Mouse (Mus musculus): ENCODE data around the gene Morn1.

Gene Morn1

DNA sequence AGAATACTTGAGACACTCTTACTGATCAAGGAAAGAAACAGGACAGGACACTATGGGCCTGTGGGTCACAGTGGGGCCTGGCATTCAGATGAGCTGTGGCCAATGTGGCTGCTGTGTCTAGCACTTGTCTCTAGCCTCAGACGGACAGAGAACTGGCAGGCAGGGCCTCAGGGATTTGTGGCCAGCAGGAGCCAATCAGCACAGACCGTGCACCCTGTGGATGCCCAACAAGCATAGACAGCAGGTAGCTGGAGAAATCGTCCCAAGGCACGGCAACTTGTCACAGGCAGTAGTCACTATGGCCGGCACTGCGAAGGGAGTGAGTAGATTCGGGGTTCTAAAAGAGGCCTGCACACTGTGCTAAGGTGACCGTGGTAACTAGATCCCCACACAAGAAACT, 77.3 kb downstream of the Morn1 start:
- DNase-seq, result no peak

DNA sequence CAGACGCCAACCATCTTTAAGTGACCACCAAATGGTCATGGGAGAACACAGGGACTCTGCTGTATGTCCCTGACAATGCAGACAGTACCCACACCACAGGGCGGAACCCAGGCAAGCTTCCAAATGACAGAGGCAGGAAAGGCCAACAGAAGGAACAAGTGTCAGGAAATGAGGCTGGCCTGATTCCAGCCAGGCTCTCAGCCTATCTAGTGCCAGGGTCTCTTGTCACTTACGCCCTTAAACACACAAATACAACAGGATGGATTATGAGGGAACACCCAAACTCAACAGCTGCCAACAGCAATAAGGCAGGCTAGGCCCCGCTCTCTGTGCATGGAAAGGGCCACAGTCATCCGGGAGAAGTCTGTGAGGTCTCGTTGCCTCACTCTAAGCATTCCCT, 78.2 kb downstream of the Morn1 start:
- DNase-seq, result peak; percentile 90

DNA sequence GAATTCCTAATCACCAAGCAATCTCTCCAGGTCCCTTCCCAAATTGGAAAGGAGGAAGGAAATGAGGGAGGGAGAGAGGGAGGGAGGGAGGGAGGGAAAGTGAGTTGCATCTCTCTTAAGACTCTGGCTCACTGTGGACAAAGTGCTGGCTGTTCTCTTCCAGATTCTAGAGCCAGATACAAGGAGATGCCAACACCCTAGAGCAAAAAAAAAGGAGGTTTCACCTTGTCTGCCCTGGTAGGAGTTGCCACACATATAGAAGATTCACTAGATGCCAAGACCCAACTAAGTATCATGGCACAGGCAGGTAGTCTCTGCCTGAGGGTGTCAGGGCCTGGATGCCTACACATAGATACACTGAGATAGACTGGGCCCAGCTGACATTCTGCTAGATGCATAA, 79.5 kb downstream of the Morn1 start:
- no peak for DNase-seq

DNA sequence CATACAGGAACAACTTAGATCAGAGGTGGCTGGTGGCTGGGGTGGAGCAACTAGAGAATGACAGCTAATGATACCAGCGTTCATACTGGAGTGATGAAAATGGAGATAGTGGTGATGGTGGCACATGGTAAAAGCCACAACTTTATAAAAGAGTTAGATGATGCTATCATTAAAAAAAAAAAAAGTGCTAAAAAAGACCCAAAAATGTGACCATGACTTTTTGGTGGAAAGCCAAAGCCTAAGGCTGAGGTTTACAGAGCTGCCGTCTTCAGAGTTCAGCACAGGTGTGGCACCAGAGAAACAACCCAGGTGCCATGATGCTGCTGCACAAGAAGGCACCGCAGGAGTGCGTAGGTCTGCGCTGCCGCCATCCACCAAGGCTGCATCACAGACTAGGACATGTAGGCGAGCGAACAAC, 82.5 kb downstream of the Morn1 start:
- DNase-seq, result no peak

DNA sequence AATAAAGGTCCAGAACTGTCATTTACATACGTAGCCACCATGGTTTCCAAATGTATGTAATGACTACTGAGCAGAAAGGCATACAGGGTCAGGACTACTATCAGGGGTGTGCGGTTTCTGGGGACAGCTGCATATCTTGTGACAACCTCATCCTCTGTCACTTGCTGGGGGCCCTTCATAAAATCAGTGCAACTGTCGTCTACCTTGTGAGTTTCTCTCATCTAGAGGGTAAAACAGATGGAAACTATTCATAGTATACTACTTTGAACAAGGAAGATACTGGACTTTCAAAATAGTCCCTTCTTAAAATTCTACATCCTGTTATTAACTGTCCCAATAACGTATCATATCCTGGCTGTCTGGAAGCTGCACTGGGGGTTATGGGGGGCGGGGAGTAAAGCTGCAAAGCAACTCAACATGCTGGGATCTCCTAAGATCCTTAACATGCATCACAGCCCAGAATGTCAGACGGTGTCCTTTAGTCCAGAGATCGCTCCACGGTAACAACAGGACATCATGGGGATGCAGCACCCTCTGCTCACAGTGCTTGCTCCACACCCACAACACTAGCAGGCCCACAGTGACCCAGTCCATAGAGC, 84.3 kb downstream of the Morn1 start:
- no peak for DNase-seq

DNA sequence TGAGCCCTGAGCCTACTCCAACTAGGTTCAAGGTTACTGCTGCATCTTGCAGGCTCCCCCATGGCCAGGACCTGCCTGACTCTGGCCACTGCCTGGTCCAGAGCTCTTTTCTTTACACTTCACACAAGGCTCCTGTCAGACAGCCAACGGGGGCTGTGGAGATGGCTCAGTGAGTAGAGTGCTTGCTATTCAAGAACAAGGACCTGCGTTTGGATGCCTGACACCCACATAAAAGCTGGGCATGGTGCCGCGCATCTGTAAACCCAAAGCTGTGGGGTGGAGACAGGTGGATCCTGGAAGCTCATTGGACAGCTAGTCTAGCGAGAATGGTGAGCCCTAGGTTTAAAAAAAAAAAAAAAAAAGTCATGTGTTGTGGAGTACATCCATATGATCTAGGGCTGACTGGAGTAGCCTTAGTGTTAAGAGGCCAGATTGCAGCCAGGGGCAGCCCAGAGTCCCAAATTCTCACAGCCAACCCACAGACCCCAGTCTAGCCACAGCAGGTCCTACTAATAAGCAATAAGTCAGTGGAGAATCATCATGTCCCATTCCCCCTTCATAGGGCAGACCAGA, 85.7 kb downstream of the Morn1 start:
- no peak for DNase-seq

DNA sequence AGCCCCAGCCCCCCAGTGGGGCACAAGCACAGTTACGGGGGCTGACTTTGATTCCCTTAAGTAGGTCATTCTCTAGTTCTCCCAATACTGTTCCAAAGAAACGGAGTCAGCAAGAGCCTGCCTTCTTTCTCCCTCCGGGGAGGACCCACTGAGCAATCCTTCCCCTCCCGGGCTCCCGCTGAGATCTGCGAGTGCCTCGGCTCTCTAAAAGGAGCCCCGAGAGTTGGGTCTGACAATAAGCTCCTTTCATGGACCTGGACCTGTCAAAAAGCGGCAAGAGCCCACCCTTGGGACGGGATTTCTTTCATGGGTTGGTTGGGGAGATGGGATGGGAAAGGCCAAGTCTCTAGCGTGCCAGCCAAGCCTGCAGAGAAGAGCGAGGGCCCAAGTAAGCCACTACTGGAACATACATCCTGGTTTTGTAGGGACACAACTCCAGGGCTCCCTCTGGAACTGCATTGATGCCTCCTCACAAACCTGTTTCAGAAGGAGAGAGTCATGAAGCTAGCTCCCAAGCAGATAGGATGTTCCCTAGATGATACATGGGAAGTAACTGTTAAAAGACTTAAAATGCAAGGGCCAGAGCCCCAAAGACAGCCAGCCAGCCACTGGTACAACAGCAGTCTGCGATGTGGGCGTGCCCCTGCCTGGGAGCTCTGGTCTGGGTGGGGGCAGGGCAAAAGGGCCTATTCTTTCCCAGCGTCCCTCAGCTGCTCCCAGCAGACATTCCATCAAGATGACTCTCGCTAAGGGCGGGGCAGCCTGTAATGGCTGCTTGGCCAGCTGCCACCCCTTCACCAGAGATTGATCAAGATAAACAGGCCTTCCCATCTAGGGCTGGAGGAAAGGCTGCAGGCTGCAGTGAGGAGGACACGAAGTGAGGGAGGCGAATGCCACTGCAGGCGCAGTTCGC, 86.8 kb downstream of the Morn1 start:
- peak; percentile 97 for DNase-seq

DNA sequence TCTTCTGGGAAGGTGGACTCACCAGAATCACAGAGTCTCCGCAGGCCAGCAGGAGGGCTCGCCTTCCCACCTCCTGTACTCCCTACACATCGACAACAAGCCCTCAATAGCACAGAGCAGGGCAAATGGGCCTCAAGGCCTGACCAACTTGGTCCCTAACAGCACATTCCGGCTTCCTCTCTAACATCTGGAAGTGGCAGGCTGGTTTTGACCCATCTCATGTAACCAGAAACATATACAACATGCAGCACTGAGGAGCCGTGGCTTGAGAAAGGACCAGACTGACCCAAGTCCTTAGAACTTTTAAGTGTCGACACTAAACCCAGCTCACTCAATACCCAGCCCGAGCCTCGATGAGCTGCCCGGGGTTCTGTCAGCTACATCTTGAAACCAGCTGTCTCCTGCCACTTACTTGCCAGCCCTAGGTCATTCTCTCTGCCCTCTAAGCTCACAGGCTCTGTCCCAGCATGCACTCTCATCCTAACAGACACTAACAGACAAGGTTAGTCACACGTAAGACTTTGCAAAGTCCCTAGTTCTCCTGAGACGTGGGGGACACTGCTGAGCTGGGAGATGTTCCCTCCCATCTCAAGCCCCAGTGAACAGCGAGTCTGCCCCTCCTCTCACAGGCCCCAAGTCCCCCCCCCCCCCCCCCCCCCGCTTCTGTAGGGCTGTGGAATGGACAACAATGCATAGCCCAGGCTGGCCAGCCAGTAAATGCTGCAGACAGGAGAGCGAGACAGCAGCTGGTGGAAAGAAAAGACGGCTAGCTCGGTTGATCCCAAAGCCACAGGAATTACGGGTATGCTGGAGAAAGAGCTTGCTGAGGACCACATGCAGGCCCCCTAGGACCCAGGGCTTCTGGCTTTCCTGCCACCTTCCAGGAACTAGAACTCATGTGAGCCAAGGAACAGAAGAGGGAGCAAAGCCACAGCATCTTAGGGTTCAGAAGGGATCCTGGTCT, 87.7 kb downstream of the Morn1 start:
- no peak for DNase-seq

DNA sequence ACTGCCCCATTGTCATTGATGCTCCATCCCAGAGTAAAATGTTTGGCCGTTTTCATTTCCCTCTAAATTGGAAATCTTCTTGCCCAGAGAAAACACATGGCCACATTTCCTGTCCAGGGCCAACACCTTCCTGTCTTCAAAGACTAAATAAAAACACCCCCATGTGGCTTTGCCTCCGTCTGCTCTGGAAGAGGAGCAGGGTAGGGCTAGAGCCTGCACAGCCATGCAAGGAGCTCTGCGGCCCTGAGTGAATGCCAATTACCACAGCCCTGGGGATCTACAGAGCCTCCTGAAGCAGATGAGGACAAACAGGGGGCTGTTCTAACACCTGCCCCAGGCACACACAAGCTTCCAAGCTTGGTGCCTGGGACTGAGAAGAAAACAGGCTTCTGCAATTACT, 89.8 kb downstream of the Morn1 start:
- no peak for DNase-seq

DNA sequence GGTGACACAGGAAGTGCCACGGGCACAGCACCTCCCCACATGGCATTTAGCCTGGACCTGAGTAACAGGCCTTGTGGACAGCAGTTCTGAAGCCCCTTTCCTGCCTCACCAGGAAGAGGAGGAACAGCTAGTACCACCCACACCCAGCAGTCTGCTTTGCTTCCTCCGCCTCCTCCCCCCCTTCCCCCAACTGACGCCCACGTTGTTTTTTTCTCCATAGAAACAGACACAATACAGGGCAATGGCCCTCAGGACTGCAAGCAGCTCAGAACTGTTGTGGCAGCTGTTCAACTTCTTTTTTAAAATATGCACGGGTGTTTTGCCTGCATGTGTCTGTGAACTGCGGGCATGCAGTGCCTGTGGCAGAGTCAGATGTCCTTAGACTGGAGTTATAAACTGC, 91.9 kb downstream of the Morn1 start:
- peak; percentile 81 for DNase-seq

DNA sequence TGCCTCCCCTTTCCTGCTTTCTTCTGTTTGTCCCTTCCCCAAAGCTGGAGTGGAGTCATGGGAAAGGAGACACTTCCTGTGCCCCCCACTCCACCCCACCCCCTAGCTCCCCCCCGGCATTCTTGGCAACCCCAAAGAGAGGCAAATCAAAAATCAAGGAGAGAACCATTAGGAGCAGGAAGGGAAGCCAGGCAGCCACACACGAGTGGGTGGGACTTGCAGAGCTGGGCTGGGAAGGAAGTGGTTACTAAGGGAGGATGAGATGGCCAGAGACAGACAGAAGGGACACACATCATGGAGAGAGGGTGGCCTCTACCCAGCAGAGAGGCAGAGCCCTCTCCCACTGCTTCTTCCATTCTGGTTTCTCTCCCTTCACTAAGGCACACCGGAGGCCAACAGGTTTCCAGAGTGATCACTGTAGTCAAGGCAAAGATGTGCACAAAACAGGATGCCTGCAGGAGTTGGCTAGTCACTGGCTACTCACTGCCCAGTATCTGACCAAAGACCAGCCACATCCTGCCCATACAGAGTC, 92.7 kb downstream of the Morn1 start:
- peak; percentile 61 for DNase-seq

DNA sequence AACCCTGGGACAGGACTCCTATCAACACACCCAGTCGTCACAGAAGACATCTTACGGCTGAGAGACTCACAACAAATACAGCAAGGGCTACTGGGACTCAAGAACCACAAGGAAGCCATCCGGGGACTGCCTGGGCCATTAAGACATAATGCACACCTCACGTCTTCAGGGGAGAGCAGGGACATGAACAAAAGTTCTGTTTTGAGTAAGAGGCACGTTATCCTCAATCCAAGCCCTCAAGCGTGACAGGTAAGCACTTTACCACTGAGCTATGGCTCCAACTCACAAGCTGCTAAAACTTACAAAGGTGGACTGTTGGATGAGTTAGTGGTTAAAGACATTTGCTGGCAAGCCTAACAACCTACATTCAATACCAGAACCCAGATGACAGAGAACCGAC, 96.8 kb downstream of the Morn1 start:
- no peak for DNase-seq

DNA sequence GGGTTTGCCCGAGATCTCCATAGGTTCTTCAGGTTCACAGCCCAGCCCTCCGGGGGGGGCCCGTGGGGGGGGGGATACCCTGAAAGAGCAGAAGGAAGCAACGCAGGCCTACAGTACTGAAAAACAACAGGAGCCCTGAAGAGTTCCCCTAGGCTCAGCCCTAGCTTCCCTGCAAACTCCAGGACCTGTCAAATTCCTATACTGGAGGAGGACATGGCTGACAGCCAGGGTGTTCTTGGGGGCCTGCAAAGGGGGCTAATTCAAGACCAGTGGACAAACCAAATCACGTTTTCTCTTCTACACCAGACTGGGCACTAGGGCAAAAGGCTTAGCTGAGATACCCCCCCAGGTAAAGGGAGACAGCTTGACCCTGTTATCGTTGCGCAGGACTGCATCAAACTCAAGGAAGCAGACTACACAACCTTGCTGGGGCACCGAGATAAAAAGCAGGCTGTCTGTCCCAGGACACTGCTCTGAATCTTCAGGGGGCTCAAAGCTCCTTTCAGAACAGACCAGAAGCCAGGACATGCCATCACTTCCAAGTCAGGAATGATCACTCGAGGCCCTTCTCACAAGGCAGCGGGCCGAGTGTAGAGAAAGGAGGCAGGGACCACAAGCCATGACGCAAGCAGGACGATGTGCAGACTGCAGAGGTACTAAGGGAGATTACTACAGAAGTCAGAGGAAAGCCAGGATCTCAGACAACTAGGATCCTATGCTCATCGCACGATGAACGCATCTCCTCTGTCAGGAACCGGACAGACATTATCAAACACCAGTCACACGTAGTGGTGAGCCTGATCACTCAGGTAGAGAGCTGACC, 98.1 kb downstream of the Morn1 start:
- no peak for DNase-seq

DNA sequence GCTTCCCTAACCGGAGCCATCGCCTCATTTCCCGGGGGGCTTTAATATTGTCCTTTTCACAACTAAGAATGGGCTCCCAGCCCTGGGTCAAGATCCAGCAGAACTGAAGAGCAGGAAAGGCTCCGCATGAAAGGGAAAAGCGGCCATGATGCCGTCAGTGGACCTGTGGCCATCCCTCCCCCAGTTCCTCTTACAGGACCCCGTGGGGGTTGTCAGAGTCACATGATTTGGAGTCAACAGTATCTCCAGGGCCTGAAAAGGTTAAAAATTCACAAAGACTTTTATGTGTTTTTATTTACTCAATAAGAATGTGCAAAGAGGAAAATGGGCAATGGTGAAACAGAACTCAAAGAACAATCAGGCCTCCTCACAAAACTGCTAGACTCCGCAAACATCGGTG, 99.5 kb downstream of the Morn1 start:
- DNase-seq, result no peak

DNA sequence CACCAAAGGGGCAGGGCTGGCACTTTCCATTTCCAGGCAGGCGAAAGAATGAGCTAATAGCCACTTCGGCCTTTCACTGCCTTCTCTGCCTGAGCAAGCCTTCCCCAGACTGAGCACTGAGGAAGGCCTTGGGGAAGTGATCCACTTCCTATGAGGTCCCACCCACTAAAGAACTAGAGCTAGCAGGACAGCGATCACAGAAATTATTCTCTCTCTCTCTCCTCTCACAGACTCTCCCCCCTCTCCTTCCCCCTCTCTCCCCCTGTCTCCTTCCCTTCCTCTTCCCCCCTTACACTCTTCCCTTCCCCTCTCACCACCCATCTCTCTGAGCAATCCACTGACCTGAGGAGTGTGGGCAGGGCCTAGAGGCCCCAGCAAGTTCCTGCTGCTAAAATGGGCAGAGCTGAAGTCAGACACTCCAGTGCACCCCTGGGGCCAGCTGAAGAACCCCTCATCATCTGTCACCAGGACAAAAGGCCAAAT, 100.9 kb downstream of the Morn1 start:
- peak; percentile 53 for DNase-seq

DNA sequence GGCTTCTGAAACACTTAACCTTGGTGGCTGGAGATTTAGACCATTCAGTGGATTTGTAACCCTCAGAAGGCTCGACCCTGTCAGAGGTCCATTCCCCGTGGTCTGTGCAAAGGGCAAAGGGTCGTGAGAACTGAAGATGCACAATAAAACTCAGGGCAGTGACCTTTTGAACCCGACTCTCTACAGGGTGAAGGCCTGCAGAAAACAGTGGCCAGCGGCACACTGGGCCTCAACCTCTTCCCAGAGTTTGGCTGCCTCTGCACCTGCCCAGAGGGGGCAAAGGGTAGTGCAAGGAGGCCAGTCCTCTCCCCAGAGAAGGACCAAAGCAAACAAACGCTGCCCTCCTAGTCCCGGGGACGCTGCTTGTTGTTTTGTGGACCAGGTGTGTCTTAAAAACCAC, 102.0 kb downstream of the Morn1 start:
- peak; percentile 67 for DNase-seq

DNA sequence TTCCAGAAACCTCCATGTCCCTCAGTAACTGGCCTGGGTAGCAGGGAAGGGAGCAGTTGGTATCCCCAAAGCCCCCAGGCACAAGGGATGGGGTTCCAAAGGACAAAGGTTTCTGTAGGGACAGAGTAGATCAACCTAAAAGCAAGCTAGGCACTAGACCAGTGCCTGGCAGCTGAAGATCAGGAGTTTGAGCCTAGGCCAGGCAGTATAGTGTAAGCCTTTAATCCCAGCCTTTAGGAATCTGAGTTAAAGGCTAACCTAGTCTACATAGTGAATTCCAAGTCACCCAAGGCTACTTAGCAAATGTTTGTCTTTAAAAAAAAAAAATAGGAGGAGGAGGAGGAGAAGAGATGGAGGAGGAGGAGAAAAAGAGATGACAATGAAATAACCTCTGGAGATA, 102.4 kb downstream of the Morn1 start:
- DNase-seq, result no peak

DNA sequence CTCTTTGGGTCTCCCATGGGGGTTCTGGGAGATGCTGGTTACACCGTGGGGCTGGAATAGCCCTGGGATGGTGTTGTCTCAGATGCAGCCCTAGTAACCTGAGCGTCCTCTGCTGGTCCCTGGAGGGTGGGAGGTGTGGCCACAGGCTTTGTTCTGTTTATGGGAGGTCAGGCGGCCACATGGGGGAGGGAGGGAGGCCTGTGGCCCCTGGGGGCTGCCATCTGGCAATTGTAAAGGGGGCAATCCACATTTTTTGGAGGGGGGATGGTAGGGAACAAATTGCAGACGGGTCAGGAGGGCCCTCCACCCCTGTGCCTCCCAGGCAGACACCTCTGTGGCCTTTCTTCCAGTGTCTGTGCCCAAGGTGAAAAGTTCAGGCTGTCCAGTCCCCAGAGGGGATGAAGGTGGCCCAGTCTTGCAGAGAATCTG, 103.3 kb downstream of the Morn1 start:
- no peak for DNase-seq

DNA sequence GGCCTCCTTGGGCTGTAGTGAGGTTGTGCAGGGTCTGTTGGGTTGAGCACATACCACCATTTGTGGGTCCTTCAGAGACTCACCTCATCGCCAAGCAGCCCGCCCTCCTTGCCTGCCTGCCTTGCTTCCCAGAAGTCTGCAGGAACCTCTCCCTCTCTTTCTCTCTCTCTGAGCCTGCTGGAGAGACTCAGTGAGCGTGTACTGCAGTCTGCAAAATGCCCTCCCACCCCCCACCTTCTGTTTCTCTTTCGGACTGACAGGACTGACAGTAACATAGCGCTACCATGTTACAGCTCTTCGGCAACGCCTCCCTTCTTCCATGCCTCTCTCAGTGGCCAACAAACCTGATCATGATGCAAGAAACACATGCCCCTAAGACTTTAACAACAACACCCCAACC, 103.9 kb downstream of the Morn1 start:
- no peak for DNase-seq
